Mouse (Mus musculus): Measurements from ENCODE around the gene Chrm5.

- no peak for TF ChIP-seq POLR2A (IDR thresholded peaks at IDR 0.05; ENCODE audit: low read depth, low read length)
- no peak for TF ChIP-seq CTCF (IDR thresholded peaks at IDR 0.05; ENCODE audit: borderline replicate concordance, insufficient read depth, low read length)
Measured at GRCm38 (mm10) chr2:112443491-112443890, 37.1 kb downstream of the Chrm5 start.
